Mouse (Mus musculus) neural tube, embryonic 10.5 days (tissue): ENCODE measurements around the gene Rftn1.

Source experiments
- DNase-seq: peaks from one replicate; pipeline ENCODE4 v3.0.0-alpha.2; 2017; ENCODE audit warnings: low spot score; ENCODE audit errors: extremely low spot score

The Rftn1 gene

GRCm38 (mm10) chr17:50094077-50094476 is 96.4 kb downstream of the Rftn1 start:
- DNase-seq: no peak

GRCm38 (mm10) chr17:50093356-50093755 is 97.1 kb downstream of the Rftn1 start:
- DNase-seq: no peak

GRCm38 (mm10) chr17:50092848-50093247 is 97.6 kb downstream of the Rftn1 start:
- no peak for DNase-seq

GRCm38 (mm10) chr17:50091829-50092228 is 98.6 kb downstream of the Rftn1 start:
- no peak for DNase-seq

GRCm38 (mm10) chr17:50089725-50090124 is 100.7 kb downstream of the Rftn1 start:
- no peak for DNase-seq

GRCm38 (mm10) chr17:50088054-50088453 is 102.4 kb downstream of the Rftn1 start:
- no peak for DNase-seq

GRCm38 (mm10) chr17:50086887-50087286 is 103.6 kb downstream of the Rftn1 start:
- no peak for DNase-seq

- no peak for DNase-seq
Observed at GRCm38 (mm10) chr17:50084721-50085120, 105.8 kb downstream of the Rftn1 start.

- DNase-seq: no peak
Observed at GRCm38 (mm10) chr17:50083937-50084336, 106.5 kb downstream of the Rftn1 start.

- DNase-seq: no peak
Observed at GRCm38 (mm10) chr17:50082947-50083346, 107.5 kb downstream of the Rftn1 start.

- DNase-seq: no peak
Observed at GRCm38 (mm10) chr17:50081647-50082046, 108.8 kb downstream of the Rftn1 start.

- no peak for DNase-seq
Observed at GRCm38 (mm10) chr17:50080991-50081390, 109.5 kb downstream of the Rftn1 start.

- DNase-seq: no peak
Observed at GRCm38 (mm10) chr17:50078749-50079148, 111.7 kb downstream of the Rftn1 start.

- DNase-seq: no peak
Observed at GRCm38 (mm10) chr17:50072982-50073965, 117.2 kb downstream of the Rftn1 start.

GRCm38 (mm10) chr17:50071602-50071988 is 118.9 kb downstream of the Rftn1 start:
- no peak for DNase-seq

- DNase-seq: no peak
Observed at GRCm38 (mm10) chr17:50070822-50071601, 119.5 kb downstream of the Rftn1 start.

GRCm38 (mm10) chr17:50069897-50070636 is 120.4 kb downstream of the Rftn1 start:
- no peak for DNase-seq

- DNase-seq: no peak
Observed at GRCm38 (mm10) chr17:50069205-50069604, 121.3 kb downstream of the Rftn1 start.

- no peak for DNase-seq
Observed at GRCm38 (mm10) chr17:50068681-50069138, 121.8 kb downstream of the Rftn1 start.

GRCm38 (mm10) chr17:50067774-50068680 is 122.4 kb downstream of the Rftn1 start:
- no peak for DNase-seq
